Mouse (Mus musculus): Measurements from ENCODE around the gene Gm3002.
"Not testable (repeated sequence)": the region's sequence is repeated elsewhere in the genome, so short reads cannot be mapped to it uniquely, and the experiment has no call there.

- not testable (repeated sequence) for TF ChIP-seq POLR2A (IDR thresholded peaks at IDR 0.05; ENCODE audit: borderline replicate concordance, extremely low read depth, insufficient read depth, insufficient read length, poor library complexity, severe bottlenecking); CTCF (IDR thresholded peaks at IDR 0.05; ENCODE audit: borderline replicate concordance, extremely low read depth, insufficient read depth, insufficient read length)
These were observed 188.2 kb downstream of the Gm3002 start, which contains the start of gene Gm3099 for GRCm38 (mm10) chr14:3998094-3998493.
